Mouse (Mus musculus) forebrain, embryonic 15.5 days (tissue): ENCODE results near the gene Lin54. TPM values are rescaled to one million over a fixed set of nuclear protein-coding genes. Genes with fewer than 3 reads are reported as not detected.

ENCODE experiments used
- ATAC-seq: fragments of 200-750 bp; cut with Nextera tagmentation; replicated peaks from 2 replicates; pipeline ENCODE4 v1.8.0; 2017; ENCODE audit warnings: mild to moderate bottlenecking, moderate TSS enrichment, moderate library complexity
- H3K27ac ChIP-seq: fragments of 300-500 bp; sonication (generic); replicated peaks from 2 replicates; pipeline ENCODE4 v1.5.1; 2015; ENCODE audit warnings: mild to moderate bottlenecking, inconsistent platforms
- H3K27me3 ChIP-seq: fragments of 300-500 bp; sonication (generic); 2 replicates; pipeline ENCODE4 v1.6.1; 2015; ENCODE audit warnings: inconsistent platforms
- H3K36me3 ChIP-seq: fragments of 300-500 bp; sonication (generic); 2 replicates; pipeline ENCODE4 v1.6.1; 2015; ENCODE audit warnings: mild to moderate bottlenecking, inconsistent platforms
- H3K4me1 ChIP-seq: fragments of 300-500 bp; sonication (generic); 2 replicates; pipeline ENCODE4 v1.6.1; 2015; ENCODE audit warnings: inconsistent platforms
- H3K4me2 ChIP-seq: fragments of 300-500 bp; sonication (generic); replicated peaks from 2 replicates; pipeline ENCODE4 v1.6.1; 2015; ENCODE audit warnings: mild to moderate bottlenecking, inconsistent platforms
- H3K4me3 ChIP-seq: fragments of 300-500 bp; sonication (generic); 2 replicates; pipeline ENCODE4 v1.5.1; 2015; ENCODE audit warnings: mild to moderate bottlenecking, inconsistent platforms
- H3K9ac ChIP-seq: fragments of 300-500 bp; sonication (generic); replicated peaks from 2 replicates; pipeline ENCODE4 v1.6.1; 2015; ENCODE audit warnings: mild to moderate bottlenecking, inconsistent platforms
- H3K9me3 ChIP-seq: fragments of 300-500 bp; sonication (generic); 2 replicates; pipeline ENCODE4 v1.6.1; 2016; ENCODE audit warnings: inconsistent platforms
- WGBS: fragments of 180-500 bp; shearing (Covaris S2); methylation state at CpG from one replicate; pipeline ENCODE4 v1.1.7; 2015; ENCODE audit warnings: mixed read lengths; 5-methylcytosine and 5-hydroxymethylcytosine counted together
- polyA plus RNA-seq: library from polyadenylated mRNA; unstranded; fragments of >200 nt; fragmentation: Nextera tagmentation; extraction: Ambion mirVana; gene quantifications from 2 replicates; pipeline ENCODE4 v1.2.1, GENCODE M21; 2015

Lin54 gene
- polyA plus RNA-seq, 1 experiment from 2014 or later = 10.0 TPM

DNA sequence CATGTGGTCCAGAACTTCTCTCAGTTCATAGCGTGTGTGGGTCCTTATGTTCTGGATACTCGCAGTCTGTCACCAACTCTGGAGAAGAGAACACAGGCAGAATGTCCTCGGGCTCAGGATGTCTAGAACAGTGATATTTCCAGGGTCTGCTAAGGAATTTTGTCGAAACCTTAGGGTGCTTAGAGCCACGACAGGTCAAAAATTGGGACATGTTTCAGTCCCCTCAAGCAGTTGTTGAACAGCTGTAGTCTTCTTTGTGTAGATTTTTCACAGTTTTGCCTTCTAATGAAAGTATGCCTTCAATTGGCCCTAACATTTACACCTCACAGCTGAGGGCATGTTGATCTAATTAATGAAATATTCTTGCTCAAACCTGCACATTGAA is 18.6 kb upstream of the Lin54 start:
- no peaks in the 10 kb centered on the region for H3K36me3 ChIP-seq
- no peaks in the 10 kb centered on the region for H3K27me3 ChIP-seq
- H3K4me3 ChIP-seq = peak overlapping the region; percentile 56
- H3K9me3 ChIP-seq = no peaks in the 10 kb centered on the region
- peak overlapping the region; percentile 78 for H3K27ac ChIP-seq
- peak overlapping the region; percentile 55 for H3K4me2 ChIP-seq
- ATAC-seq = no peak; the same call in 1 of the 2 replicates
- whole genome bisulfite sequencing = 10% methylated on average over 5 of the region's 5 CpGs
- H3K4me1 ChIP-seq = peaks cover 24% of the 10 kb centered on the region
- peak overlapping the region; percentile 65 for H3K9ac ChIP-seq

DNA sequence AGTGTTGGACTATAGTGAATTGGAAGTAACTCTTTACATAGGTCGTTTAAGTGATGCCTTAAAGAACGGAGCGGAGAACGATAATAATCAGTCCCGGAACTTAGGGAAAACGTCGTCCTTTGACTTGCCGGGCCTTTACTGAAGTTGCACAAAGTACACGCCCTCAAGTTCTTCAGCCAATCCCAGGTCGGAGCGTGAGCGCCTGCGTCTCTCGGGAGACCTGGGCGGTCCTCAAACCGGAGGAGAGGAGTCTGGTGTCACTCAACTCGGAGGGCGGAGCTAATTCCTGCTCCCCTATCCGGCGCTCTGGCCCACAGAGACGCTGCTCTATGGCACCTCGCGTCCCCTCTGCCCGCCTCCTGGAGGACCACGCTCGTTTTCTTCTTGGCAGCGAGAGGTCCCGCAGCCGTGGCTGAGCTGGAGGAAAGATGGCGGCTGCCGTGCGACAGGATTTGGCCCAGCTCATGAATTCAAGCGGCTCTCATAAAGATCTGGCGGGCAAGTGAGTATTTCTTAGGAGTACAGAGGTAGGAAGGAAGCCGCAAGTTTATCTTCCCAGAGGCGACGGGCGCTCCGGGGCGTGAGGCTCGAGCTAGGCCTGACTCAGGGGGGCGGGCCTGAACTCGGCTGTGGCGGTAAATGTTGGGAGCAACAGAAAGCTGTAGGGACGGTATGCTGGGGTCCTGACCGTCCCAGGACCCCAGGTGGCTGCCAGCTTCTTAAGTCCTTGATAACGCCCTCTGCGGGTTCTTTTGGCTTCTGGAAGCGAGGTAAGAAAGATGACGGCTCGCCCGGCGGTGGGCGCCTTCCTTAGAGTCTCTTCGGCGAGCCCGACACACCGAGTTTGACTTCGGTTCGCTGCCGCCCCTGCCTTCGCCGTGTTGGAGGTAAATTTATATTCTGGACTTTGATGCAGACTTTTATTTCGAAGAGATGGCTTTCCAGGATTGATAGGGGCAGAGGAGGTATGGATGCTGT is 17.9 kb upstream of the Lin54 start, which contains the start of gene Cops4:
Gene Cops4 (plus strand): TSS at position 261 of the 978 bp plus-strand sequence.
- H3K4me1 ChIP-seq = peaks cover 24% of the 10 kb centered on the region
- peak; percentile 100 for ATAC-seq
- WGBS = under 1% methylated on average over 64 of the region's 64 CpGs
- no peaks in the 10 kb centered on the region for H3K36me3 ChIP-seq
- no peaks in the 10 kb centered on the region for H3K9me3 ChIP-seq
- H3K9ac ChIP-seq = peak within 1 kb of the TSS; percentile 65
- H3K27ac ChIP-seq = peak within 1 kb of the TSS; percentile 78
- no peaks in the 10 kb centered on the region for H3K27me3 ChIP-seq
- H3K4me3 ChIP-seq = peak within 1 kb of the TSS; percentile 56
- H3K4me2 ChIP-seq = peak within 1 kb of the TSS; percentile 69

DNA sequence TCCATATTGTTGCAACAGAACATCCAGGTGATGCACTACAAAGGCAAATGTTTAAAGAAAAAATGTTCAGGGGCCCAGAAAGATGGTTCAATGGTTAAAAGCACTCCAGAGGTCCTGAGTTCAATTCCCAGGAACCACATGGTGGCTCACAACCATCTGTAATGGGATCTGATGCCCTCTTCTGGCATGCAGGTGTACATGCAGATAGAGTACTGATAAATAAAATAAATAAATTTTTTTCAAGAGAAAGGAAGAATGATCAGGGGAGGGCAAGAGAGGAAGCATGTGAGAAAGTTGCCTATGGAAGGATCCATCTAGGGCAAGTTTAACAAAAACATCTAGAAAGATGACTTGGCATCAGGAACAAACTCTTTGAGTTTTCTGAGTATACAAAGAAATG is 12.1 kb upstream of the Lin54 start:
- H3K27me3 ChIP-seq = no peaks in the 10 kb centered on the region
- ATAC-seq = no peak
- no peak overlapping the region for H3K4me3 ChIP-seq
- H3K9ac ChIP-seq = no peak overlapping the region
- H3K4me1 ChIP-seq = peaks cover 2% of the 10 kb centered on the region
- no peaks in the 10 kb centered on the region for H3K36me3 ChIP-seq
- no peak overlapping the region for H3K27ac ChIP-seq
- no peak overlapping the region for H3K4me2 ChIP-seq
- no peaks in the 10 kb centered on the region for H3K9me3 ChIP-seq

DNA sequence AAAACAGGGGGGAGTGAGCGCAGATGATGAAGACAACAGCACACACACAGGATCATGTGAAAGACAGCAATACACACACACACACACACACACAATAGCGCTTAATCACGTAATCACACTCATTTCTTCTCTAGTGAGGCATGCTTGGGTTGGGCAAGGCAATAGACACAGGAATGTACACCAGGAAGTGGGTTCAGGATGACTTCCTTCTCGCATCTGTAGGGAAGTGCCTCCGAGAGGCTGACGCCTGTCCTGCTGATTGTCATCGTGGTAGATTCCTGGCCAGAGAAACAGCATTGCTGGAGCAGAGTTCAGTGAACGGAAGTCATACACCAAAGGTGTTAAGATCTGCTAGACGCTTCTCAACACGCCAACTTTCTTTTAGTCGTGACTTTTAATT is 8.8 kb upstream of the Lin54 start:
- Histone ChIP-seq H3K36me3 (no peaks in the 10 kb centered on the region), H3K27me3 (no peaks in the 10 kb centered on the region), H3K4me3 (no peak overlapping the region), H3K27ac (no peak overlapping the region), H3K4me2 (no peak overlapping the region), H3K9me3 (no peaks in the 10 kb centered on the region), H3K9ac (no peak overlapping the region), H3K4me1 (no peaks in the 10 kb centered on the region)
- WGBS = 83% methylated on average over 11 of the region's 11 CpGs
- ATAC-seq = no peak

DNA sequence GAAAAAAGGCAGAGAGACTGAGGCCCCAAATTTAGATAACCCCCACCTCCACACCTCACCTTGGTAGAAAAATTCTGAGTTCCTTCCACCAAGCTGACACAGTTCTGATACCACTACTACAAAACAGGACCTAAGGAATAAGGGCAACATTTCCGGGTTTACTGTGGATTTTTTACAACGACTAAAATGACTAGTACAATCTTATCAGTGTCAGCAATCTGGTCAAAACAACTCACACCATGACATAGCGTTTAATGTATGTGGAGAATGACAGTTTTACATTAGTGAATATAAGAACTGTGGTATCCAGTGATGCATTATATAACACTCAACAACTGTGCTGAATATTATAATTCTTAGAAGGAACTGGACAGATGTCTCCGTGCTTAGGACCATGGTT is 828 bp upstream of the Lin54 start:
- H3K9me3 ChIP-seq = no peaks in the 10 kb centered on the region
- WGBS = 83% methylated on average over 4 of the region's 4 CpGs
- H3K4me1 ChIP-seq = peaks cover 23% of the 10 kb centered on the region
- H3K27me3 ChIP-seq = no peaks in the 10 kb centered on the region
- no peak overlapping the region; the same call in 1 of the 2 replicates for H3K27ac ChIP-seq
- no peak for ATAC-seq
- H3K4me2 ChIP-seq = peak overlapping the region; percentile 92; the same call in 1 of the 2 replicates
- no peak overlapping the region for H3K9ac ChIP-seq
- no peak overlapping the region for H3K4me3 ChIP-seq
- H3K36me3 ChIP-seq = no peaks in the 10 kb centered on the region

DNA sequence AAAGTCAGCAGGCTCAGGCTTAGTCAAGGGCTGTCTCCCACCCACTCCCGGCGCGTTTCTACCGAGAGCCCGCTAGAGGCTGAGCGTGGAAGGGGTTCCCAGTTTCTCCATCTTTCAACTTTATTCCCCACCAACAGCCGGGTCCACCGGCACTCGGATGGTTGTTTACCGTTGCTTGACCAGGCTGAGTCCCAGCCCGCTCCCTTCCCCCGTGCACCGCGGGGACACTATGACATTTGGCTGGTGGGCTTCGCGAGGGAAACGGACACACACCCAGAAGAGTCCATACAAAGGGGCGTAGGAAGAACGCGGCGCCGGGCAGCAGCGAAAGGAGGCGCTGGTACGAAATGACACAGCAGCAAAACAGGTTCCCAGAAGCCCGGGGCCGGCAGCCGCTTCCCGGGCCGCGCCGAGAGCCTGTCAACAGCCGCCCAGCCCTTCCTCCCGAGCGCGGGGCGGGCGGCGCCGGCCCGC is 571 bp downstream of the Lin54 start:
- Histone ChIP-seq H3K9ac (peak overlapping the region; percentile 52), H3K27ac (peak overlapping the region; percentile 76), H3K4me1 (peaks cover 23% of the 10 kb centered on the region), H3K9me3 (no peaks in the 10 kb centered on the region), H3K36me3 (no peaks in the 10 kb centered on the region), H3K27me3 (no peaks in the 10 kb centered on the region), H3K4me3 (peak overlapping the region; percentile 80), H3K4me2 (peak overlapping the region; percentile 92)
- ATAC-seq = peak; percentile 14; the same call in 1 of the 2 replicates
- under 1% methylated on average over 33 of the region's 41 CpGs for WGBS

DNA sequence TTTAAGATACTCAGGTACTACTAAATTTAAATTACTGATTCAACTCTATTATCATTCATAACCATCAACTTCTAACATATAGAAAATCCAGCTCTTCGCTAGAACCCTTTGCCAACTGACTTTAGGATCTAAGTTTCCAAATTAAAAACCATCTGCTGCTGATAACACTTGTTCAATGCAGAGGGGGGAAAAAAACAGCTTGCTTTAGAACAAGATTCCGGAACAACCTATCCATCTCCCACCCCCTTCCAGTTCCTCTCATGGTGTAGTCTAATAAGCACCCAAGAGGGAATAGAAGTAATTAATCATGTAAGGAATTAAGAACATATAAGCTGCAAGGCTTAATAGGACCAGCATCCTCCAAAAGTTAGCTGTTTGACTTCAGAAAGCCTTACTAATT is 1.2 kb downstream of the Lin54 start:
- no peak for ATAC-seq
- peak overlapping the region; percentile 52 for H3K9ac ChIP-seq
- H3K9me3 ChIP-seq = no peaks in the 10 kb centered on the region
- peak overlapping the region; percentile 80 for H3K4me3 ChIP-seq
- WGBS = 20% methylated on average over 2 of the region's 2 CpGs
- H3K27ac ChIP-seq = peak overlapping the region; percentile 76
- peak overlapping the region; percentile 92 for H3K4me2 ChIP-seq
- peaks cover 23% of the 10 kb centered on the region for H3K4me1 ChIP-seq
- no peaks in the 10 kb centered on the region for H3K36me3 ChIP-seq
- H3K27me3 ChIP-seq = no peaks in the 10 kb centered on the region

DNA sequence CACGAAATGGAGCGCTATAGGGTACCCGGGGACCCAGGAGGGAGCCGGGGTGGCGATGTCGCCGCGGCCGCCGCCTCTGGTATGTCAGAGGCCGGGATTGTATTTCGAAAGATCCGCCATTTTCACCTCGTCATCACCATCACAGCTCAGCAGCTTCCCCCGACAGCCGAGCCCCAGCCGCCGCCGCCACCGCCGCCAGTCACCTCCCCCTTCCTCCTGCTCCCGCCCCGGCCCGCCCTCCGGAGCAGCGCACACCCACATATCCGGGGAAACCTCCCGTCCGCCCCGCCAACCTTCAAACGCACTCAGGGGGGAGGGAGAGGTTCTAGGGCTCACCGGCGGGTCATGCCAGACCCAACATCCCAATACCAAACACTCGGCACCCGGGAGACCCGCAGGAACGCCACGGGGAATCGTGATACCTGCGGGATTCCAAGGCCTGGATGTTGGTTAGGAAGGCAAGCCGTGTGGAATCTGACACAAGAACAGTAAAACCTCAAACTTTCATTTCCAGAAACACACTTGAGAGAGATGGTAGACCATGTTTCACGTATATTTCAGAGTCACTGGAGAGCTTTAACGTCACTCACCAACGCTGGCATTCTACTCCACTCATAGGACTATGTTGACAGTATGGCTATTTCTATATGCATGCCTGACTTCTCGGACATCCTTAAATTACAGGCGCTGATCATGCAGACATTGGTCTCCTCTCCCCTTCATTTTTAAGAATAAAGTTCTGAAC is 1.8 kb downstream of the Lin54 start:
- no peaks in the 10 kb centered on the region for H3K9me3 ChIP-seq
- H3K4me2 ChIP-seq = peak overlapping the region; percentile 92
- peak; percentile 70 for ATAC-seq
- peaks cover 23% of the 10 kb centered on the region for H3K4me1 ChIP-seq
- WGBS = 1% methylated on average over 45 of the region's 46 CpGs
- H3K4me3 ChIP-seq = peak overlapping the region; percentile 80
- no peaks in the 10 kb centered on the region for H3K27me3 ChIP-seq
- peak overlapping the region; percentile 67 for H3K27ac ChIP-seq
- H3K9ac ChIP-seq = peak overlapping the region; percentile 79
- no peaks in the 10 kb centered on the region for H3K36me3 ChIP-seq

DNA sequence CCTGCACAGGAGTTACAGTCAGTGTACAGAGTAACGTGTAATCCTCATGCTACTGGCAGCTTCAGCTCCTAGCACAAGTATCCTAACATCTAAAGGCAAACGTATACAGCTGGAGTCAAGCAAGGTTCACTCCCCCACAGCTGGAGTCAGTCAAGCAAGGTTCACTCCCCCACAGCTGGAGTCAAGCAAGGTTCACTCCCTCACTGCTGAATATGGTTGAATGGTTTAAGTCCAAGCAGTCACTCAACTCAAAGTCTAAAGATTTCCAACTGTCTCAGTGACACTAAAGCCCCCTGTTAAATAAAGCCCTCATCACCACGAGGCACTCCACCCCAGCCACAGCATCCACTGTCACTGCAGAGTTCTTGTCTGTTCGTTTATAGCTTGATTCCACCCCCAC is 8.7 kb downstream of the Lin54 start:
- Histone ChIP-seq H3K4me1 (no peaks in the 10 kb centered on the region), H3K4me2 (no peak overlapping the region), H3K9ac (no peak overlapping the region), H3K4me3 (no peak overlapping the region), H3K27me3 (no peaks in the 10 kb centered on the region), H3K36me3 (no peaks in the 10 kb centered on the region), H3K9me3 (no peaks in the 10 kb centered on the region), H3K27ac (no peak overlapping the region)
- ATAC-seq = no peak
- 53% methylated on average over 4 of the region's 4 CpGs for WGBS

DNA sequence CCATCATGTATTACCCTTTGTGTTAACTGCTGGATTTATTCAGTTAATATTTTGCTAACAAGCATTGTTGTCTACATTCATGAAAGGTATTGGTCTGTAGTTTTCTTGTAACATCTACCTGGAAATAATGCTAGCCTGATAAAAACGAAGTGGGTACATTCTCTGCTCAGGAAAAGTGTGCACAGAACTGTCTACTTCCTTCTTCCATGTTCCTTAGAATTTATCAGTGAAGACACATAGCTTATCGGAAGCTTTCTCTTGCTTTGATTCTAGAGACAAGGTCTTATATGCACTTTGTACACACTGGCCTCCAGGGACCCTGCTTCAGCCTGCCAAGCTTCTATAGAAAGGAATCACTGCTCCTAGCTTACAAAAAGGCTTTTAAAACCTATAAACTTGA is 11.1 kb downstream of the Lin54 start:
- Histone ChIP-seq H3K9ac (no peak overlapping the region), H3K27me3 (no peaks in the 10 kb centered on the region), H3K4me3 (no peak overlapping the region), H3K36me3 (peaks cover 4% of the 10 kb centered on the region; the same call in 1 of the 2 replicates), H3K4me1 (no peaks in the 10 kb centered on the region), H3K9me3 (no peaks in the 10 kb centered on the region), H3K27ac (no peak overlapping the region), H3K4me2 (no peak overlapping the region)
- ATAC-seq = no peak
- WGBS = 90% methylated on average over 2 of the region's 2 CpGs

DNA sequence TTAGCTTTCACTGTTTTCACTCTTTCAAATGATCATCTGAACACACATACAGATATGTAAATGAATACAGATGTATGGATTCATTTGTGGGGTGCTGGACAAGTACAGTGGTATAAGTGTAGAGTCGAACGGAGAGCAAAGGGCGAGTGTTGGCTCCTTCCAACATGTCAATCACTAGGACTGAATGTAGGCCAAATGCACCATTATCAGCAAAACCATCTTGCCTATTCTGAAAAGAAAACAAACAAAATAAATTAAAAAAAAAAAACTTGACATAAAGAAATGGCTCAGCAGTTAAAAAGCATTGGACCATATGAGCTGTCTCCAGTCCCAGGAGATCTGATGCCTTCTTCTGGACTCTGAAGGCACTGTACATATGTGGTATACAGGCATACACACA is 12.2 kb downstream of the Lin54 start:
- 95% methylated on average over 3 of the region's 3 CpGs for WGBS
- Histone ChIP-seq H3K36me3 (peaks cover 4% of the 10 kb centered on the region; the same call in 1 of the 2 replicates), H3K4me3 (no peak overlapping the region), H3K27ac (no peak overlapping the region), H3K4me1 (no peaks in the 10 kb centered on the region), H3K27me3 (no peaks in the 10 kb centered on the region), H3K9ac (no peak overlapping the region), H3K4me2 (no peak overlapping the region), H3K9me3 (no peaks in the 10 kb centered on the region)
- no peak for ATAC-seq

DNA sequence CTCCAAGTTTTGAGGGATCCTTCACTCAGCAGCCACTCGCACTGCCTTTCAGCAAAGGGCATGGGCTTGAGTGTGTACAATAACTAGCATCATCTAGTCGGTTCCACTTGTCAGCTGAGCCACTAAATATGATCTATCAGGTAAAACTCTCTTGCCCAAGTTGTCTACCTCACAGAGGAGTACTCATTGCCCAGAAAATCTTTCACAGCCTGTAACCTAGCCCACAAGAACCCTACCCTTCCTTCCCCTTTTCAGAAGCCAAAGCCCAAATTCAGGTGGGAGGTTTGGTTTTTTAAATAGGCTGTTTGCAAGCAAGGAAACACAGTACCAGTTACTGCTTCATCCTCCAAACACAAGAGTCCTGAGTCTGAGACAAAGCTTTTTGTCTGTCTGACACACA is 13.3 kb downstream of the Lin54 start:
- H3K4me1 ChIP-seq = no peaks in the 10 kb centered on the region
- 94% methylated on average over 2 of the region's 2 CpGs for WGBS
- H3K27me3 ChIP-seq = no peaks in the 10 kb centered on the region
- H3K9ac ChIP-seq = no peak overlapping the region
- H3K4me3 ChIP-seq = no peak overlapping the region
- no peak for ATAC-seq
- no peak overlapping the region for H3K4me2 ChIP-seq
- H3K27ac ChIP-seq = no peak overlapping the region
- no peaks in the 10 kb centered on the region for H3K9me3 ChIP-seq
- H3K36me3 ChIP-seq = peaks cover 4% of the 10 kb centered on the region; the same call in 1 of the 2 replicates
